8 mouse cellular contexts compared by ENCODE assay signal in the genomic region with DNA sequence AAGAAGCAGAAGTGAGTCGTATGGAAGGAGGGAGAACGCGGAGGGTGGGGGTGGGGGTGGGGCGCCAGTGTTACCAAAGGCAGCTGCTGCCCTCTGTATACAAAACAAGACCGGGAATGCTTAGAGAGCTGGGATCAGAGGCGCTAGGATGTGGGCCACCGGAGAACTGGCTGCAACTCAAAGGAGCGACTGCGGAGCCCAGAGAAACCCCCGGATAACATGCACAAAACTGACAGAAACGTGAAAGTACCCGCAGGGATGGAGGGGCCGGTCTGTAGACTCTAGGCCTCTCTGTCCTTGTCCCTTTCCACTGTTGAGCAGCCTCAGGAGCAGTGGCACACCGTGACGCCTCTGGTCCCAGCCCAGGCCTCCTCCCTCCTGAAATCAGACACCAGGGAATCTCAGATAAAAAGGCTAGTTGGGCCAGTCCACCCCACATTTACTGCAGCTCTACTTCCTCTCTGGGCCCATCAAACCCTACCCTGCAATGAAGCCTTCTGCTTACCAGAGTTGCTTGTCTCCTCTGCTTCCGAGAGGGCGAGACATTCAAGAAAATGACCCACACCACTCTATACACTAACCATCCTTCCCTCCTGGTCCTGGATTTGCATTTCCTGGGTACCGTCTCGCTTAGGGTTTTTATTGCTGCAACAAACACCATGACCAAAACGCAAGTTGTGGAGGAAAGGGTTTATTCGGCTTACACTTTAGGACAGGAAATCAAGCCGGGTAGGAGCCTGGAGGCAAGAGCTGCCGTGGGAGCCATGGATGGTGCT. TPM values are rescaled to one million over a fixed set of nuclear protein-coding genes. Genes with fewer than 3 reads are reported as not detected.
DNase-seq lines count a peak whose midpoint lies in the region; ATAC-seq and TF ChIP-seq lines count a peak whose summit lies in the region.

No protein-coding gene starts in this region.

- H3K27ac ChIP-seq in lung, postnatal 0 days (ENCODE audit: low read length), result peak overlapping the region; percentile 72
- peak overlapping the region; percentile 89 for H3K27ac ChIP-seq in forebrain, embryonic 10.5 days
- H3K27ac ChIP-seq in limb, embryonic 13.5 days, result peak overlapping the region; percentile 82
- H3K27ac ChIP-seq in stomach, embryonic 15.5 days, result peak overlapping the region; percentile 86

- no peak overlapping the region for H3K4me2 ChIP-seq in lung, postnatal 0 days (replicated peaks; ENCODE audit: low read depth, low read length)
- H3K4me2 ChIP-seq in limb, embryonic 13.5 days (replicated peaks), result peak overlapping the region; percentile 47
- peak overlapping the region; percentile 41 for H3K4me2 ChIP-seq in stomach, embryonic 15.5 days

- H3K4me1 ChIP-seq in lung, postnatal 0 days (ENCODE audit: insufficient read depth, low read depth, low read length), result peaks cover 8% of the 10 kb centered on the region; the same call in 1 of the 2 replicates
- H3K4me1 ChIP-seq in forebrain, embryonic 10.5 days, result peaks cover 62% of the 10 kb centered on the region
- peaks cover 30% of the 10 kb centered on the region for H3K4me1 ChIP-seq in limb, embryonic 13.5 days
- peaks cover 31% of the 10 kb centered on the region for H3K4me1 ChIP-seq in stomach, embryonic 15.5 days

- 17% methylated on average over 23 of the region's 23 CpGs for WGBS in lung, postnatal 0 days
- 10% methylated on average over 23 of the region's 23 CpGs for WGBS in forebrain, embryonic 10.5 days
- WGBS in limb, embryonic 13.5 days, result 4% methylated on average over 23 of the region's 23 CpGs
- 19% methylated on average over 23 of the region's 23 CpGs for WGBS in stomach, embryonic 15.5 days

- H3K9ac ChIP-seq in lung, postnatal 0 days (replicated peaks; ENCODE audit: low read depth), result no peak overlapping the region
- H3K9ac ChIP-seq in limb, embryonic 13.5 days, result peak overlapping the region; percentile 40
- H3K9ac ChIP-seq in stomach, embryonic 15.5 days, result no peak overlapping the region

- H3K36me3 ChIP-seq in lung, postnatal 0 days (ENCODE audit: insufficient read depth, low read length), result no peaks in the 10 kb centered on the region
- H3K36me3 ChIP-seq in forebrain, embryonic 10.5 days (replicated peaks), result no peaks in the 10 kb centered on the region
- H3K36me3 ChIP-seq in limb, embryonic 13.5 days, result no peaks in the 10 kb centered on the region
- no peaks in the 10 kb centered on the region for H3K36me3 ChIP-seq in stomach, embryonic 15.5 days

- no peaks in the 10 kb centered on the region for H3K9me3 ChIP-seq in lung, postnatal 0 days (ENCODE audit: low read length)
- no peaks in the 10 kb centered on the region for H3K9me3 ChIP-seq in forebrain, embryonic 10.5 days
- H3K9me3 ChIP-seq in limb, embryonic 13.5 days, result no peaks in the 10 kb centered on the region
- H3K9me3 ChIP-seq in stomach, embryonic 15.5 days, result no peaks in the 10 kb centered on the region

- no peaks in the 10 kb centered on the region for H3K27me3 ChIP-seq in lung, postnatal 0 days (replicated peaks; ENCODE audit: insufficient read depth, low read length)
- H3K27me3 ChIP-seq in forebrain, embryonic 10.5 days (ENCODE audit: poor library complexity, severe bottlenecking), result no peaks in the 10 kb centered on the region
- H3K27me3 ChIP-seq in limb, embryonic 13.5 days, result no peaks in the 10 kb centered on the region
- H3K27me3 ChIP-seq in stomach, embryonic 15.5 days (replicated peaks), result no peaks in the 10 kb centered on the region

- no peak for TF ChIP-seq EP300 in lung, postnatal 0 days (IDR thresholded peaks at IDR 0.05)

- ATAC-seq in lung, postnatal 0 days, result peak; percentile 82
- ATAC-seq in limb, embryonic 13.5 days (ENCODE audit: low FRiP score, low read depth), result peak; percentile 49; the same call in 1 of the 2 replicates
- ATAC-seq in stomach, embryonic 15.5 days (ENCODE audit: insufficient read depth, low FRiP score, low read depth), result peak; percentile 48

- no peak overlapping the region for H3K4me3 ChIP-seq in lung, postnatal 0 days (ENCODE audit: low read depth, low read length)
- H3K4me3 ChIP-seq in forebrain, embryonic 10.5 days, result peak overlapping the region; percentile 30
- H3K4me3 ChIP-seq in limb, embryonic 13.5 days, result no peak overlapping the region
- H3K4me3 ChIP-seq in stomach, embryonic 15.5 days (replicated peaks), result peak overlapping the region; percentile 4; the same call in 1 of the 2 replicates

- TF ChIP-seq CTCF in lung, postnatal 0 days (IDR thresholded peaks at IDR 0.05), result peak; percentile 23

- peak; percentile 74 for DNase-seq in lung, postnatal 0 days (ENCODE audit: low spot score)
- DNase-seq in lung, postnatal 36 days, result no peak
- no peak for DNase-seq in forebrain, embryonic 10.5 days (ENCODE audit: extremely low spot score, low spot score)
- no peak for DNase-seq in right cerebral cortex, adult 18-20 months
- DNase-seq in frontal cortex, postnatal 14 days (ENCODE audit: low spot score in 2 of 2), result no peak
- DNase-seq in spleen, postnatal 14 days (ENCODE audit: low spot score in 2 of 2), result no peak

RNA-seq across cellular contexts. Expression of a gene that starts 1.7 kb away (rescaled TPM):
- polyA plus RNA-seq in lung, postnatal 0 days (2015; fragmentation: Nextera tagmentation; extraction: Ambion mirVana), result 30.7 and 32.1 TPM in 2 replicates
- 60.2 and 64.4 TPM in 2 replicates for polyA plus RNA-seq in forebrain, embryonic 10.5 days (2016; fragmentation: Nextera tagmentation; extraction: Ambion mirVana)
- polyA plus RNA-seq in limb, embryonic 13.5 days (2015; fragmentation: Nextera tagmentation; extraction: Ambion mirVana), result 59.4 and 65.7 TPM in 2 replicates
- 53.6 and 54.5 TPM in 2 replicates for polyA plus RNA-seq in stomach, embryonic 15.5 days (2015; fragmentation: Nextera tagmentation; extraction: Ambion mirVana)

Comparison
In these comparisons a context has a peak if more than half of its experiments do, and no peak if none do; other contexts are left out.
1. H3K4me3 ChIP-seq: peak in forebrain, embryonic 10.5 days (single experiment) and stomach, embryonic 15.5 days (single experiment); none in lung, postnatal 0 days (single experiment) and limb, embryonic 13.5 days (single experiment).
2. Peak in every context shown above with its lines, with median percentiles within 50 percentile points of each other: ATAC-seq and H3K27ac ChIP-seq.